Mouse (Mus musculus) heart, embryonic 15.5 days (tissue): ENCODE measurements around the gene Atp11b. TPM values are rescaled to one million over a fixed set of nuclear protein-coding genes. Genes with fewer than 3 reads are reported as not detected.
A peak's percentile ranks its signal among the peaks of the same experiment; 100 is the strongest.

Source experiments
- ATAC-seq: fragments of 200-750 bp; cut with Nextera tagmentation; replicated peaks from 2 replicates; pipeline ENCODE4 v1.8.0; 2017; ENCODE audit warnings: low read depth, moderate TSS enrichment; ENCODE audit not compliant: insufficient number of reproducible peaks, insufficient read depth, low FRiP score
- H3K27ac ChIP-seq: fragments of 300-500 bp; sonication (generic); 2 replicates; pipeline ENCODE4 v1.5.1; 2015; ENCODE audit warnings: mild to moderate bottlenecking, inconsistent platforms
- H3K27me3 ChIP-seq: fragments of 300-500 bp; sonication (generic); 2 replicates; pipeline ENCODE4 v1.6.1; 2015; ENCODE audit warnings: inconsistent platforms
- H3K36me3 ChIP-seq: fragments of 300-500 bp; sonication (generic); 2 replicates; pipeline ENCODE4 v1.6.1; 2015; ENCODE audit warnings: mild to moderate bottlenecking, inconsistent platforms
- H3K4me1 ChIP-seq: fragments of 300-500 bp; sonication (generic); replicated peaks from 2 replicates; pipeline ENCODE4 v1.6.1; 2015; ENCODE audit warnings: inconsistent platforms
- H3K4me2 ChIP-seq: fragments of 300-500 bp; sonication (generic); 2 replicates; pipeline ENCODE4 v1.6.1; 2015; ENCODE audit warnings: inconsistent platforms, mild to moderate bottlenecking, moderate library complexity
- H3K4me3 ChIP-seq: fragments of 300-500 bp; sonication (generic); 2 replicates; pipeline ENCODE4 v1.5.1; 2015; ENCODE audit warnings: mild to moderate bottlenecking, inconsistent platforms
- H3K9ac ChIP-seq: fragments of 300-500 bp; sonication (generic); 2 replicates; pipeline ENCODE4 v1.6.1; 2015; ENCODE audit warnings: mild to moderate bottlenecking, inconsistent platforms
- H3K9me3 ChIP-seq: fragments of 300-500 bp; sonication (generic); replicated peaks from 2 replicates; pipeline ENCODE4 v1.6.1; 2016; ENCODE audit warnings: inconsistent platforms
- WGBS: fragments of 180-500 bp; shearing (Covaris S2); methylation state at CpG from one replicate; pipeline ENCODE4 v1.1.7; 2015; ENCODE audit warnings: mixed read lengths; 5-methylcytosine and 5-hydroxymethylcytosine counted together
- polyA plus RNA-seq: library from polyadenylated mRNA; unstranded; fragments of >200 nt; fragmentation: Nextera tagmentation; extraction: Ambion mirVana; gene quantifications from 2 replicates; pipeline ENCODE4 v1.2.1, GENCODE M21; 2015

Atp11b gene
- polyA plus RNA-seq, 1 experiment from 2014 or later, result 21.4 TPM

DNA sequence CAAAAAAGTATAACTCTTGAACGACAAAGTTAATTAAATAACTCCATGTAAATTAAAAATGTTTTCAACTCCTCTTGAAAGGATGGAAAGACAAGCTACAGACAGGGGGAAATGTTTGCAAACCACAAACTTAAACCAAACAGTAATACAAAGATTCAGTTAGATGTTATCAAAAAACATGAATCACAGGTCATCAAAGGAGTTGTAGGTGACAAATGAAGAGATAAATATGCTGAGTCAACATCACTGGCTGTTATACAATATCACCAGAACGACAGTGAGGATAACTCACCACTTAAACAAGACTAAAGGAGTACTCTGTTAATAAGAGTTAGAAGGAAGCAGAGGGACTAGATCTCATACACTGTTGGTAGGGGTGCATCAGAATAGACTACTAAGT, 48.1 kb downstream of the Atp11b start:
- H3K36me3 ChIP-seq, result peaks cover 34% of the 10 kb centered on the region
- H3K27ac ChIP-seq, result no peak overlapping the region
- no peaks in the 10 kb centered on the region for H3K9me3 ChIP-seq
- no peaks in the 10 kb centered on the region for H3K4me1 ChIP-seq
- no peak overlapping the region for H3K9ac ChIP-seq
- no peaks in the 10 kb centered on the region for H3K27me3 ChIP-seq
- H3K4me3 ChIP-seq, result no peak overlapping the region
- no peak for ATAC-seq
- 92% methylated on average over 2 of the region's 2 CpGs for WGBS
- H3K4me2 ChIP-seq, result no peak overlapping the region

DNA sequence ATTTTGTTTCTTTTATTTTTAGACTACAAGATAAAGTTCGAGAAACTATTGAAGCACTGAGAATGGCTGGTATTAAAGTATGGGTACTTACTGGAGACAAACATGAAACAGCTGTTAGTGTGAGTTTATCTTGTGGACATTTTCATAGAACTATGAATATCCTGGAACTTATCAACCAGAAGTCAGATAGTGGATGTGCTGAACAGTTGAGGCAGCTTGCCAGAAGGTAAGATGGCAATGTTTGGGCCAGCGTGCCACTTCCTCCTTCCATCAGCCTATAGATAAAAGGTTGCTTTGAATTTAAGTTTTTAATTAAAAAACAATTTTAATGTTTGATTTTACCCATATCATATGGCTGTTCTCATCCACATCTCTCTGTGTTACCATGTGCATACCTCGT, 66.0 kb downstream of the Atp11b start:
- 60% methylated on average over 3 of the region's 3 CpGs for WGBS
- ATAC-seq, result no peak
- H3K27me3 ChIP-seq, result no peaks in the 10 kb centered on the region
- no peak overlapping the region for H3K27ac ChIP-seq
- H3K4me3 ChIP-seq, result no peak overlapping the region
- peaks cover 2% of the 10 kb centered on the region; the same call in 1 of the 2 replicates for H3K4me1 ChIP-seq
- peaks cover 14% of the 10 kb centered on the region for H3K36me3 ChIP-seq
- no peak overlapping the region for H3K9ac ChIP-seq
- no peak overlapping the region for H3K4me2 ChIP-seq
- no peaks in the 10 kb centered on the region for H3K9me3 ChIP-seq

DNA sequence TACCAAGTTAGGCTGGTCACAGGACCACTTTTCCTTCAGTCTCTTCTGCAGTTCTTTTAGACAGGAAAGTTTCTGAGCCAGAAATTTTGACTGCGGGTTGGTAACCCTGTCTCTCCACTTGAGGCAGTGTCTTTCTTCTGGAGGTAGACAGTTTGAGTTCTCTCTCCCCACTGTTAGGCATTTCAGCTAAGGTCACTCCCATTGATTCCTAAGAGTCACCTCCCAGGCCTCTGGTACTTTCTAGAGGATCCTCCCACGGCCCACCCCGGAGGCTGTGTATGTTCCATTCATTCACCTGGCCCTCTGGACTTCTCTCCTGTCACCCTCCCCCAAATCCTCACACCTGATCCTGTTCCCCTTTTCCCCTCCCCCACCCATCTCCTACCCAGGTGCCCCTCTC, 68.1 kb downstream of the Atp11b start:
- no peaks in the 10 kb centered on the region for H3K27me3 ChIP-seq
- no peak overlapping the region for H3K4me3 ChIP-seq
- H3K27ac ChIP-seq, result no peak overlapping the region
- WGBS, result 85% methylated on average over 3 of the region's 3 CpGs
- H3K9me3 ChIP-seq, result no peaks in the 10 kb centered on the region
- ATAC-seq, result no peak
- no peak overlapping the region for H3K4me2 ChIP-seq
- H3K9ac ChIP-seq, result no peak overlapping the region
- peaks cover 14% of the 10 kb centered on the region for H3K36me3 ChIP-seq
- H3K4me1 ChIP-seq, result peaks cover 2% of the 10 kb centered on the region; the same call in 1 of the 2 replicates

DNA sequence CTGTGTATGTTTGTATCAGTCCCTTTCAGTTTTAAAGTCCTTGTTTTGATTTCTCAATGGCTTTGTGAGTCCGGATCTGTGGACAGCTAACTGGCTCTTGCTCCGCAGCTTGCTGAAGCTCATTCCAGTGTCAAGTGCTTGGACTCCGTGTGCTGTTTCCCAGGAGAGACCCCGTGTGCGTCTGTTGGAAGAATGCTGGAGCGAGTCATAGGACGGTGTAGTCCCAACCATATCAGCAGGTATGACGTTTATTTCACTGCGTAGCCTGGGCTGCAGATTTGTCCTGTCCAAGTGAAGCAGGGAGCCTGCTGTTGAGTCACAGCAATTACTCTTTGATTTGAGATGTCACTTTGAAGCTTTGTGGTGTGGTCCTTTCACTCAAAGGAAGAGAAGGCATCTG, 95.4 kb downstream of the Atp11b start:
- 38% methylated on average over 9 of the region's 9 CpGs for WGBS

DNA sequence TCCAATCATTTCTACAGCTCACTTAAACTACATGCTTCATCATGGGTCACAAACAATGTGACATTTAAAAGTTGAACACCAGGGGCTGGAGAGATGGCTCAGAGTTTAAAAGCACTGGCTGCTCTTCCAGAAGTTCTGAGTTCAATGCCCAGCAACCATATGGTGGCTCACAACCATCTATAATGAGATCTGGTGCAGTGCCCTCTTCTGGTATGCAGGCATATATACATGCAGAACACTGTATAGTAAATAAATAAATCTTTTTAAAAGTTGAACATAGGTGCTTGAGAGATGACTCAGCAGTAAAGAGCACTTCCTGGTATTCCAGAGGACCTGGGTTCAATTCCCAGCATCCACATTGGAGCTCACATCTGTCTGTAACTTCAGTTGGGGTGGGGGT, 129.4 kb downstream of the Atp11b start:
- Histone ChIP-seq H3K9ac (no peak overlapping the region), H3K4me3 (no peak overlapping the region), H3K27me3 (no peaks in the 10 kb centered on the region), H3K9me3 (no peaks in the 10 kb centered on the region), H3K36me3 (no peaks in the 10 kb centered on the region), H3K4me1 (no peaks in the 10 kb centered on the region), H3K4me2 (no peak overlapping the region), H3K27ac (no peak overlapping the region)
- no peak for ATAC-seq

More for the DNA sequence above, 95.4 kb downstream of the Atp11b start:
- Histone ChIP-seq H3K4me1 (no peaks in the 10 kb centered on the region), H3K27ac (peak overlapping the region; percentile 21; the same call in 1 of the 2 replicates), H3K27me3 (no peaks in the 10 kb centered on the region), H3K9ac (no peak overlapping the region), H3K4me2 (peak overlapping the region; percentile 19), H3K36me3 (peaks cover 9% of the 10 kb centered on the region; the same call in 1 of the 2 replicates), H3K9me3 (no peaks in the 10 kb centered on the region), H3K4me3 (no peak overlapping the region)
- peak; percentile 74; the same call in 1 of the 2 replicates for ATAC-seq

DNA sequence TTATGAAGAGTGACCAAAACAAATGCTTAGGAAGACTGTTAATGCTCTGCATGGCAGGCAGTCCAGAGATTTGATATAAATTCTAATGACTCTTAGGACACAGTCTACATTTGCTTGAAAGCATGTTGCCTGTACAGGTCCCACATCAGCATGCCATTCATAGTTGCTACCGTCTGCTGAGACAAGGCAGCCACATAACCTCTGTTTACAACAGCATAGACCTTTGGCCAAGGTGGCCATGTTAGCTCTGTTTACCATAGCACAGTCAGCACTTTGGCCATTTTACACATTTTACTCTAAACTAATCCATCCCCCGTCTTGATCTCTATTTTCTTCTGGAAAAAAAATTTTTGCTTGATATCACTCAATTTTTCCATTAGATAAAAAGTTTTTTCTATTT, 135.6 kb downstream of the Atp11b start:
- no peaks in the 10 kb centered on the region for H3K27me3 ChIP-seq
- H3K4me2 ChIP-seq, result no peak overlapping the region
- 87% methylated on average over 2 of the region's 2 CpGs for WGBS
- no peak overlapping the region for H3K4me3 ChIP-seq
- ATAC-seq, result no peak
- H3K4me1 ChIP-seq, result no peaks in the 10 kb centered on the region
- H3K27ac ChIP-seq, result no peak overlapping the region
- H3K9me3 ChIP-seq, result no peaks in the 10 kb centered on the region
- H3K9ac ChIP-seq, result no peak overlapping the region
- H3K36me3 ChIP-seq, result peaks cover 8% of the 10 kb centered on the region; the same call in 1 of the 2 replicates

DNA sequence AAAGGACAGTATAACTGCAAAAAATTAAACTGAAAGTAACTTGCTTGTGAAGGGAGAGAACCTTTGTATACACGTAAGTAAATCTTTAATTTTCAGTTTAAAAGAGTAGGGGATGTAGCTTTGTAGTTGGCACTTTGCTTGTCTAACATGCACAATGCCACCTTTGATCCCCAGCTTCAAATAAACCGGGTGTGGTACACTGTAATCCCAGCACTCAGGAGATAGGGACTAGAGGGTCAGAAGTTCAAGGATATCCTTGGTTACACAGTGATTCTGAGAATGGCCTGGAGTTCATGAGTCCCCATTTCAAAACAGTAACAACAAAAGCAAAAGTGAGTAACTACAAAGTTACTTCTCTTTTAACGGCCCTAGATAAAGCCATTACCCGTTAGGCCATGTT, 137.2 kb downstream of the Atp11b start:
- Histone ChIP-seq H3K9me3 (no peaks in the 10 kb centered on the region), H3K4me2 (no peak overlapping the region), H3K4me1 (no peaks in the 10 kb centered on the region), H3K27ac (no peak overlapping the region), H3K9ac (no peak overlapping the region), H3K4me3 (no peak overlapping the region), H3K36me3 (peaks cover 8% of the 10 kb centered on the region; the same call in 1 of the 2 replicates), H3K27me3 (no peaks in the 10 kb centered on the region)
- 82% methylated on average over 4 of the region's 4 CpGs for WGBS
- no peak for ATAC-seq

DNA sequence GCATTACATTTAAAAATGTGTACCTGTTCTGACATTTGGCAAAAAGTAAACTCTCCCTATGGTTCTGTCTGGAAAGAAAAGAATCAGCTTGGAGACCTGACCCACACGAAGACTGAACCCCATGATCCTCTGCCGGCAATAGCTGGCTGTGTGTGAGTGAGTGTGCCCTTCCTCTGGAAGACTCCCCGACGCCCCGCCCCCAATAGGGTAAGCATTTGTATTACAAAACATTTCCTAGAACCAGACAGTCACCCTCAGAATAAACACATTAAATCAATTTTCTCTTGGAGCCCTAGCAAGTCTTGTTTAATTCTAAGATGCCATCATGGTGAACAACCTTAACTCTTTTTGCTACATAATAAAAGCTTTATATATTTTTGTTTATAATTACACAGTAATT, 139.2 kb downstream of the Atp11b start:
- Histone ChIP-seq H3K4me2 (no peak overlapping the region), H3K9me3 (no peaks in the 10 kb centered on the region), H3K27ac (no peak overlapping the region), H3K4me3 (no peak overlapping the region), H3K9ac (no peak overlapping the region), H3K36me3 (peaks cover 8% of the 10 kb centered on the region; the same call in 1 of the 2 replicates), H3K27me3 (no peaks in the 10 kb centered on the region), H3K4me1 (no peaks in the 10 kb centered on the region)
- no peak for ATAC-seq
- WGBS, result 86% methylated on average over 5 of the region's 5 CpGs

DNA sequence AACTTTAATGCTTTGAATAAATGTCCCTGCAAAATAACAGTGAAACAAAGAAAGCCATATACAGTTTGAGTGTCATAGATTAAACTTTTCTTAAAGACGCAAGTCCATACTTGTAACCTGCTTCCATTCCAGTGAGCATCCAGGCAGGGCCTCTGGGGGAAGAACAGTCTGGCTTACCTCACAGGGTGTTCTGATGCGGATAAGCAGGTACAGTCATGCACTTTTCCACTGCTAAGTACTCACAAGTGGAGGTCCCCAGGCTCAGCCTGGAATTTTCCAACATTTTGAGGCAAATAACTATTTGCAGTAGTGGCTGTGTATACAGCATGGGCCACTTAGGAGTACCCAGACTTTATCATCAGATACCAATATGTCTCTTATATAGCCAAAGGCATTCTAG, 144.0 kb downstream of the Atp11b start:
- ATAC-seq, result no peak
- H3K4me2 ChIP-seq, result no peak overlapping the region
- no peaks in the 10 kb centered on the region for H3K9me3 ChIP-seq
- H3K4me1 ChIP-seq, result no peaks in the 10 kb centered on the region
- H3K27ac ChIP-seq, result no peak overlapping the region
- H3K4me3 ChIP-seq, result no peak overlapping the region
- WGBS, result 89% methylated on average over 2 of the region's 2 CpGs
- no peak overlapping the region for H3K9ac ChIP-seq
- H3K36me3 ChIP-seq, result peaks cover 9% of the 10 kb centered on the region
- no peaks in the 10 kb centered on the region for H3K27me3 ChIP-seq

DNA sequence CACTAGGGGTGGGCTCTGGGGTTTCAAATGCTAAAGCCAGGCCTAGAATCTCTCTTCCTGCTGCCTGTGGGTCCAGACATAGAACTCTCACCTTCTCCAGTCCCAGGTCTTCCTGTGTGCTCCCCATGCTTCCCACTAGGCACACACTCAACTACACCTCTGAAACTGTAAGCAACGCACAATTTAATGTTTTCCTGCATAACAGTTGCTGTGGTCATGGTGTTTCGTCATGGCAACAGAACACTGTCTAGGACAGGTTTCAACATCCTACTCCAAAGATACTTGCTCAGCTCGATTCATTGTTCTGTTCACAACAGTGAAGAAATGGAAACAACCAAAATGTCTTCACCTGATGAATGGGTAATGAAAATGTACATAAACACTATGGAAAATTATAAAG, 145.2 kb downstream of the Atp11b start:
- H3K27me3 ChIP-seq, result no peaks in the 10 kb centered on the region
- H3K9me3 ChIP-seq, result no peaks in the 10 kb centered on the region
- no peak overlapping the region for H3K4me2 ChIP-seq
- ATAC-seq, result no peak
- H3K27ac ChIP-seq, result no peak overlapping the region
- H3K4me1 ChIP-seq, result no peaks in the 10 kb centered on the region
- no peak overlapping the region for H3K9ac ChIP-seq
- WGBS, result 91% methylated on average over 3 of the region's 3 CpGs
- peaks cover 11% of the 10 kb centered on the region for H3K36me3 ChIP-seq
- H3K4me3 ChIP-seq, result no peak overlapping the region

DNA sequence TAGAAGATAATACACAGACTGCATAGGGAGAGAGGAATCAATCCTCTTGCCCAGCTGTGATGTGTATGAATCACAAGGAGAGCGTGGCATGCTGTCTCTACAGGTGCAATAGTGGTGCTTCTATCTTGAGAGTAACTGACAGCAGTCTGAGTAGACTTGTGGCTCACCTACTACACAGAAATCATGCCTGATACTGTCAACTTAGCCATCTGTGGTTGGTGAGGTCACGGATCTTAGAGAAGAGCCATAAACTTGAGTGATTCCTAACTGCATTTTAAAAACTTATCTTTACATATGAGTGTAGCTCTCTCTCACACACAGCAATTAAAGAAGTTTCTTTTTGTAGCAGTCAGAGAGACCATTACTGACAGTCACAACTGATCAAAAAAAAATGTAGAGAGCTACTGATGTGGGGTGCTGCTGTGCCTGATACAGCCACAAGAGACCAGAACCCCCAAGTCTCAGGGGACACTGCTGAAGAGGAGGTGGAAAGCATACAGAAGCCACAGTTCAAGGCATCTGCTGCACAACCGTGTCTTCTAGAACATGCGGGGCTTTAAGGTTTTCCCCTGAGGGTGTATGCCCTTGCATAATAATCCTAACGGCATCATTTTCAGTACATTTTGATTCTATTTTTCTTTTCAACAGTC, 146.8 kb downstream of the Atp11b start:
- Histone ChIP-seq H3K36me3 (peaks cover 15% of the 10 kb centered on the region), H3K4me1 (no peaks in the 10 kb centered on the region), H3K9me3 (no peaks in the 10 kb centered on the region), H3K27me3 (no peaks in the 10 kb centered on the region), H3K27ac (no peak overlapping the region), H3K9ac (no peak overlapping the region), H3K4me2 (no peak overlapping the region), H3K4me3 (no peak overlapping the region)
- no peak for ATAC-seq
- 88% methylated on average over 5 of the region's 5 CpGs for WGBS
